Mouse (Mus musculus): ENCODE data around the gene Gdf7.

DNA sequence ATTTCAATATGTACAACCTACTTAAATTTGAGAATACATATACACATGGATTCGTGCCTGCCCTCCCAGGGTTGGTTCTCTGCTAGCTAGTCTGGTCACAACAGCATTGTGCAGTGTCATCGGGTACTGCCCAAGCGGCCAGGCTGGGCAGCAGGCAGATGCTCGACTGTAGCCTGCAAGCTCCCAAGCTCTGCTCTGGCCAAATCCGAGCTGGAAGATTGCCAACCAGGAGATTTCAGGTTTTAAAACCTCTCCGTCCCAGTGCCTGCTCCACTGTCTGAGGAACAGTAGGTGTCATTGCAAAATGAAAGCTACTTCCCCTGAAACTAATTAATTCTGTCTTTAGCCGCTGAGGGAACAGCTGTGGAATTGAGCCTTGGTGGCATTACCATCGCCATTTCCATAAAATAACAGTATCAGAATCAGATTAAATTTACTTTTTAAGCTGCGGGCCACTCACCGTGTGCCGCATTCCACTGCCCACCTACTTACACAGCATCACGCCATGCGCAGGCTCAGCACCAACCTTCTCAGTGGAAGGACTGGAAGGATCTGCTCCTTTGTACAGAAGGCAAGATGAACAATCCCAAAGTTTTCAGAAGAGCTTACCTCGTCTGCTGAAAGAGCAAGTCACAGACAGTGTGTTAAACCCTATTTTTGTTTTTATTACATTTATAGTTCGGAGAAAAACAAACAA is 10.4 kb downstream of the Gdf7 start:
- no peak for TF ChIP-seq POLR2A (IDR thresholded peaks at IDR 0.05; ENCODE audit: borderline replicate concordance, extremely low read depth, insufficient read depth, insufficient read length, poor library complexity, severe bottlenecking)
- no peak for TF ChIP-seq CTCF (IDR thresholded peaks at IDR 0.05; ENCODE audit: borderline replicate concordance, extremely low read depth, insufficient read depth, insufficient read length)
